Mouse (Mus musculus) embryonic facial prominence, embryonic 14.5 days (tissue): ENCODE results near the gene Dlg2. TPM values are rescaled to one million over a fixed set of nuclear protein-coding genes. Genes with fewer than 3 reads are reported as not detected.

Experiments
- ATAC-seq: fragments of 200-750 bp; cut with Nextera tagmentation; 2 replicates; pipeline ENCODE4 v1.8.0; 2017; ENCODE audit warnings: low read depth, moderate number of reproducible peaks, moderate TSS enrichment
- DNase-seq: peaks from one replicate; pipeline ENCODE4 v3.0.0-alpha.2; 2015; ENCODE audit warnings: low spot score
- H3K27ac ChIP-seq: fragments of 300-500 bp; sonication (generic); replicated peaks from 2 replicates; pipeline ENCODE4 v1.5.1; 2014; ENCODE audit warnings: low read depth, mild to moderate bottlenecking, low read length, moderate library complexity
- H3K27me3 ChIP-seq: fragments of 300-500 bp; sonication (generic); replicated peaks from 2 replicates; pipeline ENCODE4 v1.6.1; 2014; ENCODE audit warnings: low read length; ENCODE audit not compliant: control insufficient read depth, insufficient read depth
- H3K36me3 ChIP-seq: fragments of 300-500 bp; sonication (generic); 2 replicates; pipeline ENCODE4 v1.6.1; 2014; ENCODE audit warnings: low read length, mixed read lengths; ENCODE audit not compliant: control insufficient read depth, insufficient read depth
- H3K4me1 ChIP-seq: fragments of 300-500 bp; sonication (generic); 2 replicates; pipeline ENCODE4 v1.6.1; 2014; ENCODE audit warnings: antibody characterized with exemption, low read length; ENCODE audit not compliant: control insufficient read depth, insufficient read depth
- H3K4me2 ChIP-seq: fragments of 300-500 bp; sonication (generic); 2 replicates; pipeline ENCODE4 v1.6.1; 2014; ENCODE audit warnings: low read depth, mild to moderate bottlenecking, low read length, moderate library complexity, mixed read lengths
- H3K4me3 ChIP-seq: fragments of 300-500 bp; sonication (generic); 2 replicates; pipeline ENCODE4 v1.5.1; 2014; ENCODE audit warnings: low read depth, mild to moderate bottlenecking, low read length
- H3K9ac ChIP-seq: fragments of 300-500 bp; sonication (generic); 2 replicates; pipeline ENCODE4 v1.6.1; 2014; ENCODE audit warnings: low read depth, mild to moderate bottlenecking, low read length, moderate library complexity, mixed read lengths
- H3K9me3 ChIP-seq: fragments of 300-500 bp; sonication (generic); 2 replicates; pipeline ENCODE4 v1.6.1; 2016; ENCODE audit warnings: low read length; ENCODE audit not compliant: control insufficient read depth
- WGBS: fragments of 180-500 bp; shearing (Covaris S2); extraction: QIAGEN DNeasy Blood & Tissue Kit; methylation state at CpG from one replicate; pipeline ENCODE4 v1.1.7; 2014; 5-methylcytosine and 5-hydroxymethylcytosine counted together
- polyA plus RNA-seq: library from polyadenylated mRNA; unstranded; fragments of >200 nt; fragmentation: Nextera tagmentation; extraction: Ambion mirVana; gene quantifications from 2 replicates; pipeline ENCODE4 v1.2.1, GENCODE M21; 2014

Dlg2 gene
- polyA plus RNA-seq, 1 experiment from 2014 or later, result 5.1 TPM

DNA sequence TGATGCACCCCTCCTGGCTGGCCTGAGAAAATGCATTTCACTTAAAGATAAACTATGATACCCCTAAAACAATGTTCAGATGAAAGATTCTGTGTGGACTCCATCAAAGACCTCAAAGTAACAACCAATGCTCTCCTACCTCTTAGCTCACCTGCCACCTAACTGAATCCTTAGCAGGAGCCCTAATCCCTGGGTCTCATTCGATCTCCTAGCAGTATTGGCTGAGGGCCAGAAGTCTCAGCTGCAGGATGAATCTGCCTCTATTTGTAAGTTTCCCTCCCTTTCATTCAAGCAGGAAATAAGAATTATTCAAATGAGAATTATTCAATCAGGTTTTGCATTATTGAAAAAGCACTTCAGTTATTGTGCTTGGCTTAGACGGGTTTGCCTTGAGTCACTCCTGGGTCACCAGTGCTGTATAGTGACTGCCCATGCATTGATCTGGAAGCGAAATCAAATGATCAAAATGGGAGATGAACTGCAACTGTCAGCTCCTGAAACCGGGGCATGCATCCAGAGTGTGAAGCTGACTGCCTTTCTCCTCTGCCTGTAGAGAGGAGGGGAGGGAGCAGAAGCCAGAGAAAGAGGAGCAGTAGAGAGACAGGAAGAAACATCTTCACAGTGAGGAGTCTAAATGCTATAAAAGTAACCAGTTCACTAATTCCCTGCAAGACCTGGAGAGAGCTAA lies 1924.7 kb downstream of the Dlg2 start:
- Histone ChIP-seq H3K27ac (peak overlapping the region; percentile 44; the same call in 1 of the 2 replicates), H3K36me3 (no peaks in the 10 kb centered on the region), H3K4me2 (no peak overlapping the region), H3K4me3 (no peak overlapping the region), H3K9ac (no peak overlapping the region), H3K4me1 (no peaks in the 10 kb centered on the region), H3K27me3 (no peaks in the 10 kb centered on the region), H3K9me3 (no peaks in the 10 kb centered on the region)
- 52% methylated on average over 4 of the region's 4 CpGs for WGBS
- DNase-seq (peak; percentile 58), ATAC-seq (peak; percentile 30; the same call in 1 of the 2 replicates)

DNA sequence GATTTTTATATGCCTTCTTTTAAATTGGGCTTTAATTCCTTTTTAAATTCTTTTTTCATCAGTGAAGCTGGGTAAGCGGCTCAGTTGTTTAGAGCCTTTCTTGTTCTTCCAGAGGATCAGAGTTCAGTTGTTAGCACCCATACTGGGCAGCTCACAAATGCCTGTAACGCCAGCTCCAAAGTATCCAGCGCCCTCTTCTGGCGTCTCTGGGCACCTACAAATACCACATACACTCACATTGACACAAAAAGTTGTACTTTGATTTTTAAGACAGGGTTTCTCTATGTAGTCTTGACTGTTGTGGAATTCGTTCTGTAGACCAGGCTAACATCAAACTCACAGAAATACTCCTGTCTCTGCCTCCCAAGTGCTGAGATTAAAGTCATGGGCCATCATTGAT lies 1932.0 kb downstream of the Dlg2 start:
- Histone ChIP-seq H3K9me3 (0 out of 2 replicates have a peak, but pooled peaks cover 6% of the 10 kb centered on the region), H3K4me2 (no peak overlapping the region), H3K36me3 (no peaks in the 10 kb centered on the region), H3K4me3 (no peak overlapping the region), H3K27ac (no peak overlapping the region), H3K9ac (no peak overlapping the region), H3K4me1 (no peaks in the 10 kb centered on the region), H3K27me3 (no peaks in the 10 kb centered on the region)
- DNase-seq, result no peak
- ATAC-seq, result no peak
- WGBS, result 59% methylated on average over 5 of the region's 5 CpGs

DNA sequence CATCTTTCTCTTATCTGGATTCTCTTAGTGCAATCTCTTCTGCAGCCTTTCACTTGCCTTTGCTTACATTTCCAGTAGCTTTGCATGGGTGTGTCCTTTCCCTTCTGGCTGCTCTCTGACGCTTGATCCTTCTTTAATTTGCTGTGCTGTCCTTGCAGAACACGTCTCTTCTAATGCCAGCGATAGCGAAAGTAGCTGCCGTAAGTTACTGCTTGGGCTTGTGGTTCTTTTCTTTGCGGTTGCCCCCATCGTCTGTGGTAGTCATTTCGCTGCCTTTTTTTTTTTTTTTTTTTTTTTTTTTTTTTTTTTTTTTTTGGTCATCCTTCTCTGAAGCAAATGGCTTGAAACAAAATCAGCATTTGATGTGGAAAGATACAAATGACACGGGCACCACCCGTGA lies 1944.0 kb downstream of the Dlg2 start:
- Histone ChIP-seq H3K9me3 (no peaks in the 10 kb centered on the region), H3K9ac (no peak overlapping the region), H3K27ac (no peak overlapping the region), H3K4me1 (no peaks in the 10 kb centered on the region; the same call in 1 of the 2 replicates), H3K4me3 (no peak overlapping the region), H3K36me3 (no peaks in the 10 kb centered on the region), H3K4me2 (no peak overlapping the region; the same call in 1 of the 2 replicates), H3K27me3 (no peaks in the 10 kb centered on the region)
- WGBS, result 72% methylated on average over 10 of the region's 10 CpGs
- DNase-seq (peak; percentile 33), ATAC-seq (no peak)

DNA sequence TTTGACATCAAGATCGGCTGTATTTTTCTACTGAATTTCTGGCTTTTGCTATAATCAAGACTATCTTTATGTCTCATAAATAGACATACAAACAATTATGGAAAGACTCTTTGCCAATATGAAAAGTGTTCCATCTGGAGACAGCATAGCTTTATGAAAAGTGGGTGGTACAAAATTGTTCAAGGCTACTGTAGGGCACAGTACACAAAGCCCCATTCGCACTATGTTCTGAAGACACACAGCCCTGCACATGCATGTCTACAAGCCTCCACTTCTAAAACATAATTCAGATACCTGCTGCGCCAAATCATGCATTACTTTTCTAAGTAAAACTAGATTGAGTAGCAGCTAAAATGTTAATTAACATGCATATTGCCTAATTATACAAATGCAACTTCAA lies 1946.5 kb downstream of the Dlg2 start:
- no peak for DNase-seq
- H3K27me3 ChIP-seq, result no peaks in the 10 kb centered on the region
- WGBS, result 91% methylated on average over 3 of the region's 3 CpGs
- H3K36me3 ChIP-seq, result no peaks in the 10 kb centered on the region
- H3K4me3 ChIP-seq, result no peak overlapping the region
- no peak overlapping the region for H3K9ac ChIP-seq
- no peak overlapping the region for H3K27ac ChIP-seq
- H3K4me1 ChIP-seq, result no peaks in the 10 kb centered on the region
- no peaks in the 10 kb centered on the region for H3K9me3 ChIP-seq
- ATAC-seq, result no peak
- H3K4me2 ChIP-seq, result no peak overlapping the region

DNA sequence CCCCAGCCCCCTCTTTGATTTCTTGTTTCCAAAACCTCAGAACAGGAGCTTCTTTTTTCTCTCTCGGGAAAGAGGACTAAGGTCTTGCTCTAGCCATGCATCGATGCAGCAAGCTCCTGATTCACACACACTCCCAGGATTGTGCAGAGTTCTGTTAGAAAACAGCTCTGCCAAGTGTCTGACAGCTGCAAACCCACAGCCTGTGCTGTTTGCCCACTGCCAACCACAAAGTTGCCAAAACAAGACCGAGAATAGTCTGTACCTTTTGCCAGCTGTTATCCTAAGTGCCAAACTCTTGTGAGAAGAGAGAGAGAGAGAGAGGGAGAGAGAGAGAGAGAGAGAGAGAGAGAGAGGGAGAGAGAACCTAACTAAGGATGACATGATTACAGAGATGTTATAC lies 1948.2 kb downstream of the Dlg2 start:
- ATAC-seq (no peak), DNase-seq (no peak)
- Histone ChIP-seq H3K9ac (no peak overlapping the region), H3K27ac (no peak overlapping the region), H3K36me3 (no peaks in the 10 kb centered on the region), H3K9me3 (no peaks in the 10 kb centered on the region), H3K4me3 (no peak overlapping the region), H3K4me1 (0 out of 2 replicates have a peak, but pooled peaks cover 2% of the 10 kb centered on the region), H3K4me2 (no peak overlapping the region), H3K27me3 (no peaks in the 10 kb centered on the region)
- 68% methylated on average over 3 of the region's 3 CpGs for WGBS

DNA sequence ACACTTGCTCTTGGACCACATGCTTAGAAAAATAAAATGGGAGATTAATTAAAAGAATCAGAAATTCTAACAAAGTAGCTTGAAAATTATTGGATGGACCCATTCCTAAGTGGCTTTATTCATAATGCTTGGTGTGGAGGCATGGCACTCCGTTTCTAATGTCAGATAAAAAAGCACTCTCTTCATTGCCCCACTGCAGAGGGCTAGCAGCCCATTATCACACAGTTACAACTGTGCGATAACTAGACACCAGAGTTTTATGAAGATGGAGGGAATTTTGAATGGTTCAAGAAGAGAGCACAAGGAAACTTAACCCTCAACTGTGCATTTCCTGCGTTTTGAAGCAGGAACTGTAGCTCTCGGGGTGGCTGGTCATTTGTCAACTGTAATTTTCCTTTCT lies 1950.8 kb downstream of the Dlg2 start:
- Histone ChIP-seq H3K4me2 (no peak overlapping the region), H3K27me3 (no peaks in the 10 kb centered on the region), H3K4me3 (no peak overlapping the region), H3K4me1 (0 out of 2 replicates have a peak, but pooled peaks cover 2% of the 10 kb centered on the region), H3K27ac (no peak overlapping the region), H3K9me3 (no peaks in the 10 kb centered on the region), H3K36me3 (no peaks in the 10 kb centered on the region), H3K9ac (no peak overlapping the region)
- WGBS, result 71% methylated on average over 4 of the region's 4 CpGs
- ATAC-seq, result no peak
- no peak for DNase-seq

DNA sequence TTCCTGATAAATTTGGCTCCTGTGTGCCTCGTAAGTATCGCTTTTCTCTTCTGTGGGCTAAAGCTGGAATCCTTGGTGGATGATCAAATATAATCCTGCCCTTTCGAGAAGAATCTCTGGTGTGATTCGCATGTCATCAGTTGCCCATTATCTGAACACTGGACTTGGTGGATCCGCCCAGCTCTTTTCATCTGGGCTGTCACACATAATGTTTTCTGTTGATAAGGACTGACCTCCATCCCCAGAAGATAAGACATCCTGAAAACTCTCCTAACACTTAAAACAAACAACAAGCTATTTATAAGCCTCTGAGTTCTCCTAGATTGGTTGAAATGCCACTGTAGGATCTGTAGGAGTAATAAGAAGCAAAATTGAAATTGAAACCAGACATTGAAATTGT lies 1952.2 kb downstream of the Dlg2 start:
- no peaks in the 10 kb centered on the region for H3K9me3 ChIP-seq
- H3K4me2 ChIP-seq, result no peak overlapping the region
- WGBS, result 62% methylated on average over 5 of the region's 5 CpGs
- no peak for ATAC-seq
- no peak for DNase-seq
- H3K27ac ChIP-seq, result no peak overlapping the region
- H3K4me1 ChIP-seq, result 0 out of 2 replicates have a peak, but pooled peaks cover 2% of the 10 kb centered on the region
- no peaks in the 10 kb centered on the region for H3K36me3 ChIP-seq
- H3K9ac ChIP-seq, result no peak overlapping the region
- no peaks in the 10 kb centered on the region for H3K27me3 ChIP-seq
- H3K4me3 ChIP-seq, result no peak overlapping the region

DNA sequence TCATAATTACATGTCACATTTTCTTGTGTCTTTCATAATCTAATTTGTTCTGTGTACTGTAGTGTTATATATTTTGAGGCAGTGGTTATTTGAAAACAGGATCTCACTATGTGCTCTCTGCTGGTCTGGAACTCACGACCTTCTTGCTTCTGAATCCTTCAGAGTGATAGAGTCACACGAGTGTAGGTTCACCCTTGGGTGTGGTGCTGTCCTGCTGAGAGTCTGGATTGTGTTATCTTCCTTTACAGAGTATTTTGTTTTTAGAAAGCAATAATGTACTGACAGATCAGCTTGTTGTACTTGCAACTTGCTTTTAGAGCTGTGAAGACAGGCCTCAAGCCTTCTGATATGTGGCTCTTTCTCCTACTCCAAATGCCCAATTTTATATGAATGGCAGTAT lies 1953.8 kb downstream of the Dlg2 start:
- H3K9me3 ChIP-seq, result no peaks in the 10 kb centered on the region
- H3K36me3 ChIP-seq, result no peaks in the 10 kb centered on the region
- H3K4me3 ChIP-seq, result no peak overlapping the region
- H3K4me2 ChIP-seq, result no peak overlapping the region
- H3K9ac ChIP-seq, result no peak overlapping the region
- H3K4me1 ChIP-seq, result 0 out of 2 replicates have a peak, but pooled peaks cover 2% of the 10 kb centered on the region
- no peak overlapping the region for H3K27ac ChIP-seq
- no peaks in the 10 kb centered on the region for H3K27me3 ChIP-seq
- ATAC-seq, result no peak
- DNase-seq, result no peak
- WGBS, result 66% methylated on average over 2 of the region's 2 CpGs

DNA sequence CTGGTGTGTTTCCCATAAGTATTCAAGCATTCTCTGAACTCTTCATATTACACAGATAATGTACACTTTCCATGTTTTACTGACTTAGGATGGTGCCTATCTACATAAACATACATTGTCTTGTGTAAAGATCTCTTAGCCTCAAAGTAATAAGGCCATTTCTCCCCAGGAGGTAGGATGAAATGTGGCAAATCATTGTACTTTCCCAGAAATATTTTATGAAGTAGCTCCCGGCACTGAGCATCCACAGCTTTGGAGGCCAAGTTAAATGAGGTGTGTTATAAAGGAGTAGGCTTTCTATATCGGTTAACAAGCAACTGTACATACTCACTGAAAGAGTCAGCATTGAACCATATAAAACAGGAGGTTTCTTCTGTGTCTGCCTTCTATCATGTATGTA lies 1960.7 kb downstream of the Dlg2 start:
- H3K27me3 ChIP-seq, result no peaks in the 10 kb centered on the region
- H3K4me3 ChIP-seq, result no peak overlapping the region
- ATAC-seq, result no peak
- no peaks in the 10 kb centered on the region for H3K36me3 ChIP-seq
- no peaks in the 10 kb centered on the region for H3K4me1 ChIP-seq
- no peak for DNase-seq
- H3K9ac ChIP-seq, result no peak overlapping the region
- 88% methylated on average over 2 of the region's 2 CpGs for WGBS
- no peak overlapping the region for H3K4me2 ChIP-seq
- no peak overlapping the region for H3K27ac ChIP-seq
- no peaks in the 10 kb centered on the region for H3K9me3 ChIP-seq
